Mouse (Mus musculus): ENCODE results near the gene Avil. TPM values are rescaled to one million over a fixed set of nuclear protein-coding genes. Genes with fewer than 3 reads are reported as not detected.
A peak's percentile ranks its signal among the peaks of the same experiment; 100 is the strongest.
"Not testable (repeated sequence)": the region's sequence is repeated elsewhere in the genome, so short reads cannot be mapped to it uniquely, and the experiment has no call there.

Gene Avil
- total RNA-seq, 1 experiment from 2014 or later: 0.74 TPM

DNA sequence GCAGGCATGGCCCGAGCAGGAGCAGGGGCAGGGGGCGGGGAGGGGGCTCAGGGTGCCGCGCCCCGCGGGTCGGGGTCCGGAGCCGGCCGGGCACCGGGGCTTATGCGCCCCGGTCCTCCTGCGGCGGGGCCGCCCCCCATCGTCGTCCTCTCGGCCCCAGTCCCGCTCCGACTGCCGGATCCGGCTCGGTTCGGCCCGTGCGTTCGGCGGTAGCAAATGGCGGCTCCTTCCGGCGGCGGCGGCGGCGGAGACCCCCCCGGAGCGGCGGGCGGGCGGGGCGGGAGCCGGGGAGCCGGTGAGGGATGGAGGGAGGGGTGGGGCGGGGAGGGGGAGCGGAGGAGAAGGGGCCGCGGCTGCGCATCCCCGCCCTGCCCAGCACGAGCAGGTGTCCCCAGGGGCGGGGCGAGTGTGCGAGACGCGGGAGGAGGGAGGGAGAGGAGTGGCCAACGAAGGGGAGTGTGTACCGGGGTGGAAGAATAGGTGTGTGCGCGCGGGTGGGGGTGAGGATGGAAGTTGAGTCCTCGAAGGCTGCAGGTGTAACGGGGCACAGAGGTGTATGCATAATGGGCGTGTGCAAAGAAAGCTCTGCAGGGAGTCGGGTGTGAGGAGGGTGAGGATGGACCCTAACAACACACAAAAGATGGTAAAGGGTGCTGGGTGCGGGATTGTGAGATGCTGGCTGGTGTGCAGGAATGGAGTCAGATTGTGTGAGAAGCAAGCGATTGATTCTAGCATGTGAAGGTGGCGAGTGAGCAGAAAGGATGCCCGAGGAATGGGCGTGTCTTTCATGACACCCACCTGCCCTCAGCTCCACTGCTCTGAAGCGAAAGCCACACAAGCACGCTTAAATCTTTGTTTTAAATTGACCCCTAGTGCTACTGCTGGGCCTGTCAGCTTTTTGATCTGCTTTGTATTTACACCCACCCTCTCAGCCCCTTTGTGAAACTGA is 59.7 kb downstream of the Avil start, which contains the start of gene March9:
Gene March9, minus strand, starts transcription at position 217 of the 949 bp plus-strand sequence.
- peak; percentile 83 for DNase-seq

DNA sequence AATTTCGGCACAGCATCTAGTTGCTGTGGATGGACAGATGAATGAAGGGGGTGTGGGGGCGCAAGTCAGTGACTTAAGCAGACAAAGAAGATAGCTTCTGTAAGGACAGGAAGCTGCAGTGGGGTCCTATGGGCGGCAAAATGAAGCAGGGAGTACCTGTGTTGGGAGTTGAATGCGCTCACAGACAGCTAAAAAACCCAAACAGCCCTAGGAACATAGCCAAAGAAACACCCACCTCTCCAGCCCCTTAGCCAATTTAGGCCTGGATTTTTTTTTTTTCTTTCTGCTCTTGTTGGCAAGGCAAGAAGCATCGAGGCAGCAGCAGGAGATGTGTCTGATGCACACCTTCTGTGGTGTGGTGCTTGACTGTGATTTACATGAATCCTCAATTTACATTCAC is 60.6 kb downstream of the Avil start:
- no peak for DNase-seq

DNA sequence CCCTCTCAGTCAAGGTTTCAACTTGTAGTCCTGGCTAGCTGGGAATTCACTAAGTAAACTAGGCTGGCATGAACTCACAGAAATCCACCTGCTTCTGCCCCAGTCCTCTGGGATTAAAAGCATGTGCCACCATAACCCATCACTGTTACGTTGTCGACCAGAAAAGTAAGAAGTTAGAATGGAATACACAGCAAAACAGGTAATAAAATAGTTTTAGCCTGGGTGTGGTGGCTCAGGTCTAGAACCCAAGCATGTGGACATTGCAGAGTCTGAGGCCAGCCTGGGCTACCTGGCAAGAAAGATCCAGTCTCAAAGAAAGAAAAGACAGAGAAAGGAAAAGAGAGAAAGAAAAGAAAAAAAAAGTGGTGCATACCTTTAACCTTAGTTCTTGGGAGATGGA is 61.0 kb downstream of the Avil start:
- DNase-seq: no peak

DNA sequence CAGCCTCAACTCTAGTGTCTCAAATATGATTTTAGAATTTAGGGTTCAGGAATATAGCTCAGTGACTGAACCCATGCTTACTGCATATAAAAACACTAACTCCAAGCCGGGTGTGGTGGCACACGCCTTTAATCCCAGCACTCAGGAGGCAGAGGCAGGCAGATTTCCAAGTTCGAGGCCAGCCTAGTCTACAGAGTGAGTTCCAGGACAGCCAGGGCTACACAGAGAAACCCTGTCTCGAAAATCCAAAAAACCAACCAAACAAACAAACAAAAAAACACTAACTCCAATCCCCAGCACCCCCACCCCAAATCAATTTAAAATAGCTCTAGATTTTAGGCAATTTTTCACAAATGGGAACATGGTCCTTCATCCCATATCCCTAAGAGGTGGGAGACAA is 61.6 kb downstream of the Avil start:
- DNase-seq: not testable (repeated sequence)

DNA sequence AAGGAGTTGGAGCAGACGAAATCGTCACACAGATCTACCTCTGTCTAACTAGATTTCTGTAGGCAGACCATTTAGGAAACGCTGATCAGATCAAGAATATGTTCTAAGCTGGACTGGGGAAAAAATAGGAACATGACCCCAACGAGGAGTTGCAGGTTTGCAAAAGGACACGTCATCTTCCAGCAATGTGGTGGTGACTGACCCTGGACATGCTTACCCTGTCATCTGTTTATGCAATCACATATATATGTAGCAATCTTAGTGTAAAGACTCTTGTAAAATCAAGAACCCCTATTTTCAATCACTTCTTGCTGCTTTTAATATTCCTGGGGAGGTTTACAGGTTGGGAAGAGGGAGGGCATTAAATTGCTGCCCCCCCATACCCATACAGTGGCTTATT is 62.0 kb downstream of the Avil start:
- DNase-seq: no peak

DNA sequence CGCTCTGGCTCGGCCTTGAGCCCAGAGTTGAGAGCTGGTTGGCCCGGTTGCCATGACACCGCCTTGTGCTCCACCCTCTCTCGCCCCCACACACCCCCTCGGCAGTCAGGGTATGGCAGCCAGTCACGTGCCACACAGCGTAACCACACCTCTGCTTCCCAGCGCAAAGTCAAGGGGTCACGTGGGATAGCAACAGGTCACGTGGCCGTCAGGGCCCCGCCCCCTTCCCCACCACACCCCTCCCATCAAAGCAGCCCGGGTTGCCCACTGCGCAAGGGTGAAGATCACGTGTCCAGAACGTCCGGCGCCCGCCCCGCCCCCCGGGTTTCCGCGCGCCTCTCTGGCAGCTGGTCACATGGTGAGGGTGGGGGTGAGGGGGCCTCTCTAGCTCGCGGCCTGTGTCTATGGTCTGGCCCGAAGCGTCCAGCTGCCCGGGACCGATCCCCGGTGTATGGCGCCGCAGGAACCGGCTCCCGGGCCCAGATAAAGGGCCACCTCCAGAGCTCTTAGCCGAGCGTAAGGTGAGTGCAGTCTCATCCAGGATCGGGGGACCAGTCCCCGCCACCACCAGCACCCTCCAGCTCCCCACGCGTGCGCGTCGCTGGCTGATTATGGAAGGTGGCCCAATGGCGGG is 62.8 kb downstream of the Avil start, which contains the start of gene Cdk4:
Gene Cdk4, plus strand, starts transcription at position 296 of the 634 bp plus-strand sequence.
- DNase-seq: peak; percentile 99

DNA sequence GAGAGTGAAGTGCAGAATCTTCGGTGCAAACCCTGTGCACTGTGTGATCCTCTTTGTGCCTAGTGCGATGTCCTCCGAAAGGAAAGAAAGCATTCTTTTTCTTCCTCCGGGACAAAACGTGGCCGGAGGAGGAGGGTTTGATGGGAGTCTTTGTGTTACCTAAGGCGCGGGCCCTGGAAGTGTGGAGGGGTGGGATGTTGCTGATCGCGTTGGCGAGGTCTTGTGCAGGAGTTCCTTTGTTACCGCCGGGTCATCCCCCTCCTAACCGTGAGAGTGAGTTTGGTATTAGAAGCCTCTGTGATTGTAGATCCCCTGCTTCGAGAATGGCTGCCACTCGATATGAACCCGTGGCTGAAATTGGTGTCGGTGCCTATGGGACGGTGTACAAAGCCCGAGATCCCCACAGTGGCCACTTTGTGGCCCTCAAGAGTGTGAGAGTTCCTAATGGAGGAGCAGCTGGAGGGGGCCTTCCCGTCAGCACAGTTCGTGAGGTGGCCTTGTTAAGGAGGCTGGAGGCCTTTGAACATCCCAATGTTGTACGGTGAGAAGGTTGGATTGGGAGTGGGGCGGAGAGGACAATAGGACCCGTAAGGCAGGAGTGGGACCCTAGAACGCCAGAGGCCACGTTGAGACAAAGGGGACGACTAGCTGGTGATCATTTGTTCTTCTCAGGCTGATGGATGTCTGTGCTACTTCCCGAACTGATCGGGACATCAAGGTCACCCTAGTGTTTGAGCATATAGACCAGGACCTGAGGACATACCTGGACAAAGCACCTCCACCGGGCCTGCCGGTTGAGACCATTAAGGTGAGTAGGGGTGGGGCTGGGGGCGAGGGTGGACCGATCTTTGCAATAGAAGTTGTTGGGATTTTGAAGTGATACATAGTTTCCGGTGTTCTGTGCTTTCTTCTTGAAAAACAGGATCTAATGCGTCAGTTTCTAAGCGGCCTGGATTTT is 63.7 kb downstream of the Avil start:
- peak; percentile 47 for DNase-seq

DNA sequence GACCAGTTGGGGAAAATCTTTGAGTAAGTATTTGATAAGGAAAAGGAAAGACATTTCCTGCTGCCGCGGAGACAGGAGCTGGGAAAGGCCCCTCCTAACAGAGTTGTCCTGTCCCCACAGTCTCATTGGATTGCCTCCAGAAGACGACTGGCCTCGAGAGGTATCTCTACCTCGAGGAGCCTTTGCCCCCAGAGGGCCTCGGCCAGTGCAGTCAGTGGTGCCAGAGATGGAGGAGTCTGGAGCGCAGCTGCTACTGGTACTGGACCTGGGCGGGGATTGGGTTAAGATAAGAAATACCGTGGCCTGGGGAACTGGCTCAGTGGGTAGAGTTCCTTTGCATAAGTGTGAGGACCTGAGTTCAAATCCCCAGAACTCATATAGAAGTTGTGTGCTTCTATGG is 65.5 kb downstream of the Avil start:
- DNase-seq: no peak

DNA sequence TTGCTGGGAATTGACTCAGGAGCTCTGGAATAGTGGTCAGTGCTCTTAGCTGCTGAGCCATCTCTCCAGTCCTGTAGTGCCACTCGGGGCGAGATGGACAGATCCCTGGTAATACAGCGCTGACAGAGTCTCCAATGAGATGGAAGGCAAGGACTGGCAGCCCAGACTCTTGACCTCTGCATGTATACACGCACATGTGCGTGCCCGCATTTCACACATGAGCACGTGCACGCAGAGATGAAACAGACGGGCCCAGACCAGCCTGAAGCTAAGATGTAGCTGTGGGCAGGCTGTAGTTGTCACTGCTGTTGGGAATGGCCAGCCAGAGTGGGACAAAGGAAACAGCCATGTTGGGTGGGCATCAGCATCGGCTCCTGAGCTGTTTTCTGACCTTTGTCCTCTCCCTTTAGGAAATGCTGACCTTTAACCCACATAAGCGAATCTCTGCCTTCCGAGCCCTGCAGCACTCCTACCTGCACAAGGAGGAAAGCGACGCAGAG is 66.1 kb downstream of the Avil start:
- DNase-seq: no peak

DNA sequence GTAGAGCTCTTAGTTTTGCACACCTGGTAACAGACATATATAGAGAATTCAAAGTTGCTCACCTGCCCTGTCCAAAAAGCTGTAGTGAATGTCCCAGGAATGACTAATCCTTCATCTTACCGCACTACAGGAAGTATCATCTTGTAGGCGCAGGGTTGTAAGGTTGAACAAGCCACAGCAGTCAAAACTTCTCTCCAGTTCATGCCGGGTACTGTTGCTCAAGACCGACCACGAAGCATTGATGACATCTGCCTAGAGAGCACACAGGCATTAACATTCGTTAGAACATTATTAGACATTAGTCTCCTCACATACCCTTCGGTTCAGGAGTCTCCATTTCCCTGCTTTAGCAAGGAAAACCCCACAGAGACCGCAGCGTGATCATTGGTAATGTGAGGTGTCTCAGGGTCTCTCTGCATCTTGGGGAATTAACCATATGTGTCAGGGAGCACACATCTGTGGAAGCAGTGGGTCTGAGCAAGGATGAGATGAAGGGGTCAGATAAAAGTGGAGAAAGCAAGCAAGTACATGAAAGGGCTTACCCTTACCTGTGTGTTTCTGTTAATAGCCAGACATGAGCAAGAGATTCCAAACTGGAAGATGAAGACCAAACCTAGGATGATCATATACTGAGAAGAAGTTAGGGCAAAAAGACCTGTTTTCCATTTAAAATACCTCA is 68.0 kb downstream of the Avil start:
- no peak for DNase-seq

DNA sequence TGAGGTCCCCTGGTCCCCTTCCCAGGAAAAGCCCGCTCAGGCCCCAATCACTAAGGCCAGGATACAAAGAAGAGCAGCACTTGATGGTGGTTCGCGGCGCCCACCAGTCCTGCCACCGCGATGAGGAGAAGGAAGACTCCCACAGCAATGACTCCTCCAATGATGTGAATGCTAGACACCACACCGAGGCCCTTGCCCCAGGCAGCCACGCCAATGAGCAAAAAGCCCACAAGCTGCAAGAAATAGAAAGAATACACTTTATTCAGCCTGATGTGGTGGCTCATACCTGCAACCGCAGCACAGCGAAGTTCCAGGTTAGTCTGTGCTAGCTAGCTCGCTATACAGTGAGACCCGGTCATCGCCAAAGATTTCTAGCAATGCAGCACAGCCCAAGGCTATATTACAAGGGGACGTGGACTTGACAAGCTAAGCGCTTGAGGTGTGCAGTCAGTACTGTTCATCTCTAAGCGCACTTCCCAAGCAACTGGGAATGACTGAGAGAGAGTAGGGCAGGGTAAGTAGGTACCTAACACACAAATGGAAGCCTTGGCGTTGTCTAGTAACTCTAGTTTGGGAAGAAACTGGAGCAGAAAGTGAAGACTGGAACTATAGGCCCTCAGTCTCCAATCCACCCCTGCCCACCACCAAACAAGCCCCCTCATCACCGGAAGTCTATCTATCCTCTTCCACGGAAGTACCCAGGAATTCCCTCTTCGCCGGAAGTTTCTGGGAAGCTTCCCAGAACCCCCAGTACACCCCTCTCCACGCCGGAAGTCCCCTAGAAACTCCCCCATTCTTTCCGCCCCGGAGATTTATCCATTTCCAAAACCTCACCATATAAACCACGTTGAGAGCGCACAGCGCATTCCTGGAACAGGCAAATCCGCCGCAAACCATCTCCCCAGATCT is 69.0 kb downstream of the Avil start:
- no peak for DNase-seq

Small RNAs within 50 kb of the gene (microRNA-seq; reads per million reads assigned to microRNA genes)
- gene Mir26a-2 (48.2 to 98.6 reads per million in 2 experiments), gene Mir546 (0.43 to 2.3 reads per million in 2 experiments)

Other genes starting within 250 kb of the Avil start
- gene Atp23, start 99.4 kb upstream of the Avil start, total RNA-seq (2021): 7.1 and 8.9 TPM in 2 replicates
- 115 and 144 TPM in 2 replicates for gene Ctdsp2, start 22.0 kb upstream of the Avil start, total RNA-seq (2021)
- 57.6 and 58.7 TPM in 2 replicates for gene Tsfm, start 30.1 kb downstream of the Avil start, total RNA-seq (2021)
- gene Mettl1, start 40.7 kb downstream of the Avil start, total RNA-seq (2021): 12.4 and 18.1 TPM in 2 replicates
- 0.15 and 0.23 TPM in 2 replicates for gene Eef1akmt3, start 40.8 kb downstream of the Avil start, total RNA-seq (2021)
- gene Cyp27b1, start 47.5 kb downstream of the Avil start, total RNA-seq (2021): 0.26 and 0.41 TPM in 2 replicates
- gene March9, start 59.5 kb downstream of the Avil start, total RNA-seq (2021): 6.2 and 8.0 TPM in 2 replicates
- gene Cdk4, start 62.8 kb downstream of the Avil start, total RNA-seq (2021): 242 and 253 TPM in 2 replicates
- 76.3 and 96.5 TPM in 2 replicates for gene Tspan31, start 69.6 kb downstream of the Avil start, total RNA-seq (2021)
- 6.9 and 14.3 TPM in 2 replicates for gene Agap2, start 74.6 kb downstream of the Avil start, total RNA-seq (2021)
- 97.9 and 108 TPM in 2 replicates for gene Os9, start 120.4 kb downstream of the Avil start, total RNA-seq (2021)
- gene B4galnt1, start 164.5 kb downstream of the Avil start, total RNA-seq (2021): 14.6 and 24.7 TPM in 2 replicates
- gene Slc26a10, start 179.9 kb downstream of the Avil start, total RNA-seq (2021): 10.4 and 10.8 TPM in 2 replicates
- 22.3 and 28.5 TPM in 2 replicates for gene Arhgef25, start 189.4 kb downstream of the Avil start, total RNA-seq (2021)
- gene Dtx3, start 195.0 kb downstream of the Avil start, total RNA-seq (2021): 60.7 and 66.5 TPM in 2 replicates
- 28.5 and 29.2 TPM in 2 replicates for gene Pip4k2c, start 210.9 kb downstream of the Avil start, total RNA-seq (2021)